Mouse (Mus musculus) liver (tissue): Measurements from ENCODE around the gene Slc7a7.

Source experiments
- DNase-seq: peaks from one replicate; pipeline ENCODE4 v3.0.0-alpha.2; 2020; ENCODE audit warnings: mixed read lengths

Slc7a7 gene

GRCm38 (mm10) chr14:54409980-54410810 is 7.4 kb downstream of the Slc7a7 start:
- peak; percentile 39 for DNase-seq

GRCm38 (mm10) chr14:54409057-54409645 is 8.4 kb downstream of the Slc7a7 start:
- DNase-seq: no peak

GRCm38 (mm10) chr14:54408336-54409056 is 9.1 kb downstream of the Slc7a7 start:
- DNase-seq: no peak

GRCm38 (mm10) chr14:54401723-54402122 is 15.9 kb downstream of the Slc7a7 start:
- no peak for DNase-seq

GRCm38 (mm10) chr14:54398921-54399382 is 18.6 kb downstream of the Slc7a7 start:
- no peak for DNase-seq

GRCm38 (mm10) chr14:54398528-54398916 is 19.1 kb downstream of the Slc7a7 start:
- no peak for DNase-seq

GRCm38 (mm10) chr14:54397872-54398527 is 19.6 kb downstream of the Slc7a7 start:
- DNase-seq: no peak

GRCm38 (mm10) chr14:54396685-54397084 is 20.9 kb downstream of the Slc7a7 start:
- no peak for DNase-seq

GRCm38 (mm10) chr14:54394309-54394708 is 23.3 kb downstream of the Slc7a7 start:
- no peak for DNase-seq

- no peak for DNase-seq
Measured at GRCm38 (mm10) chr14:54393794-54394193, 23.8 kb downstream of the Slc7a7 start.

GRCm38 (mm10) chr14:54390843-54391242 is 26.7 kb downstream of the Slc7a7 start:
- no peak for DNase-seq

- no peak for DNase-seq
Measured at GRCm38 (mm10) chr14:54387546-54387945, 30.0 kb downstream of the Slc7a7 start.

GRCm38 (mm10) chr14:54385968-54386618 is 31.5 kb downstream of the Slc7a7 start:
- no peak for DNase-seq

GRCm38 (mm10) chr14:54384396-54384795 is 33.2 kb downstream of the Slc7a7 start:
- no peak for DNase-seq

GRCm38 (mm10) chr14:54383355-54383771 is 34.2 kb downstream of the Slc7a7 start:
- peak; percentile 19 for DNase-seq

- DNase-seq: no peak
Measured at GRCm38 (mm10) chr14:54382641-54383040, 34.9 kb downstream of the Slc7a7 start.

GRCm38 (mm10) chr14:54381816-54382215 is 35.8 kb downstream of the Slc7a7 start:
- no peak for DNase-seq

- DNase-seq: no peak
Measured at GRCm38 (mm10) chr14:54380616-54381015, 37.0 kb downstream of the Slc7a7 start.

- DNase-seq: no peak
Measured at GRCm38 (mm10) chr14:54379571-54379970, 38.0 kb downstream of the Slc7a7 start.

- no peak for DNase-seq
Measured at GRCm38 (mm10) chr14:54377166-54377565, 40.4 kb downstream of the Slc7a7 start.

- DNase-seq: no peak
Measured at GRCm38 (mm10) chr14:54375916-54376315, 41.7 kb downstream of the Slc7a7 start.

- no peak for DNase-seq
Measured at GRCm38 (mm10) chr14:54372923-54373322, 44.7 kb downstream of the Slc7a7 start.
